Mouse (Mus musculus) layer of hippocampus, adult 9-11 months (tissue): ENCODE results near the gene Nlrc4.

ENCODE experiments used
- DNase-seq: peaks from one replicate; pipeline ENCODE4 v3.0.0; 2022

Gene Nlrc4

DNA sequence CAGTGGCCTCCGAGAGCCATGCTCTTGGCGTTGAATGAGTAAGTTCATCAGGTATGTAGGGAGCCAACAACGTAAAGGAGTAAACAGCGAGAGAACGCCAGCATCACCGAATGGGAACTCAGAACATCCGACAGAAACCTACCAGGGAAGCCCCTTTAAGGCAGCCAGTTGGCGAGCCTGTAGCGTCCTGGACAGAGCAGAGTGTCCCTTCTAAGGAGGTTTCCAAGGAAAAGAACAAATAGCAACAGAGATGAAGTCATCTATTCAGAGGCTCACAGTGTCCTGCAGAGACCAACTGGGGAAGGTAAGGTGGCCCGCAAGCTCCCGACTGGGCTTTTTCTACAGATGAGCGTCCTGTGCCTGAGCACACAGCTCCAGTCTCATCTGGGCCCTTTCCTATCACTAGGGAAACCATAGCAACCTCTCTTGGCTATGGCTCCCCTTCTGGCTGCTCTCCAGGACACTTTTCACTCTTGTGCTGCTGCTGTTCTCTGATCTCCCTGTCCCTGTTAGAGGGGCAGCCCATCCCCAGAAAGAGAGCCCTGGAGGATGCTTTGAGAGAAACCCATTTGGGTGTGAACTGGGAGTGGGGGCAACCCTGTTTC is 34.4 kb downstream of the Nlrc4 start:
- DNase-seq: peak; percentile 26

DNA sequence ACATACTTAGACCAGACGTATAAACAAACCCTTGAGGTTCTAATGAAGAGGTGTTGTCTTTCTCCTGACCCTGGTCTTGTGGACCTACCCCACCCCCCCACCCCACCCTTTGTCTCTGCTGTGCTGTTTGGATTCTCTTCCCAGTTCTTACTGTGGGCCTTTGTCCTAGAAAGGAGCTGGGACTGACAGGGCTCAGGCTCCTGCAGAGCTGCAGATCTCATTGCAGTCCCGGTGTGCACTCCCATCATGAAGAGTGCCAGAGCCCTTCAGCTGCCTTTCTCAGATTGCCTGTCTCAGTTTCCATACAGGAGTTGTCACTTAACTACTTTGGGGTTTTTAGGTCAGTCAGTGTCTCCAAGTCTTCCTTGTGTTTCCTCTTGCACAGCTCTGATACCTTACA is 38.3 kb downstream of the Nlrc4 start:
- no peak for DNase-seq

DNA sequence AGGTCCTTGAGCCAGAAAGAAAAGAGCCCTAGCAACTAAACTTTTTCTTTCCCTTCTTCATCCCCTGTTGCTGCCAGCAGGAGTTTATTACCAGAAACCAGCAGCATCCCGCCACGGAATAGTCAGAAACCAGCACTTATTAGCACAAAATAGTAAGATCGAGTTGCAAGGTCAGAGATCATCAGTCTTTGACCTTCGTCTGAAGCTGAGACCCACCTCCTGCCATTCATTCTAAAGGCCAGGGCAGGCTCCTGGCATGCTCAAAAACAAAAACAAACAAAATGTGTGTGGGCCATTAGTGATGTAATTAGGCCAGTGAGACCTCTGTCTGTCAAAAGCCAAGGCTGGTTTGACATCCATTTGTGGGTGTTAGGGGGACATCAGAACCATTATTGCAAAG is 40.8 kb downstream of the Nlrc4 start:
- DNase-seq: no peak

DNA sequence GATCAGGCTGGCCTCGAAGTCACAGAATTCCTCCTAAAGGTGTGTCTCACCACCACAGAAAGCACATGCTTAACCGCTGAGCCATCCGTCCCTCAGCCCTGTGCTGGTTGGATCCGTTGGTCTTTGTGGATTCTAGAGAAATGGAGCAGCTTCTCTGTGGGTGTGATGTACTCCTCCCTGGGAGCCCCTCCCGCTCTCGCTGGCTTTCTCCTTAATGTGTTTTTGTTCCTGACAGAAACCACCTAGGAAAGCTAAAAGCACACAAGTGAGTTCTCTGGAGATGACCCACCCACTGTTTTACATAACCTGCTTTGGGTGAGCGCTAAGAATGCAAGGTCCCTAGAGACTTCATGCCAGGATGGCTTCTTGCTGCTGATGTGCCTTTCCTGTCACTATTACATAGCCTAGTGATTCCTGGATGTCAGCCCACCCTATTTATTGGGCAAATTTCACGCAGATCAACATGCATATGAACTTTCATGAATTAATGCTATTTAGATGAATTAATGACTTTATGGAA is 42.0 kb downstream of the Nlrc4 start:
- peak; percentile 40 for DNase-seq

DNA sequence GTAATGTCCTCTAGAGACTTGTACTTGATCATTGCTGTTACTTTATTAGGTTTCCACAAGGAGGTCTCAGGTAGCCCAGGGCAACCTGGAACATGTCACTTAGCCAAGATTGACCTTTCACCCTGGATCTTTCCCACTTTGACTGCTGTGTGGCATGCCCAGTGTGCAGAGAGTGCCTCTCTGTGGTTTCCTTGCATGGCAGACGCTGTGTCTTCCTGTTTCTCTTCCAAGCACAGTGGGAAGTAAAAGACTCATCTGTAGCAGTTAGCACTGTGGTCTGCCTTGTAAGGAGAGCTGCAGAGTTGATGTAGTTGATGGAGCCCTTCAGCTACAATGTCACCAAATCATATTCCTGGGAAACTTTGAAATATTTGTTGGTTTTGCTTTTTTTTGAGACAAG is 44.3 kb downstream of the Nlrc4 start:
- no peak for DNase-seq

DNA sequence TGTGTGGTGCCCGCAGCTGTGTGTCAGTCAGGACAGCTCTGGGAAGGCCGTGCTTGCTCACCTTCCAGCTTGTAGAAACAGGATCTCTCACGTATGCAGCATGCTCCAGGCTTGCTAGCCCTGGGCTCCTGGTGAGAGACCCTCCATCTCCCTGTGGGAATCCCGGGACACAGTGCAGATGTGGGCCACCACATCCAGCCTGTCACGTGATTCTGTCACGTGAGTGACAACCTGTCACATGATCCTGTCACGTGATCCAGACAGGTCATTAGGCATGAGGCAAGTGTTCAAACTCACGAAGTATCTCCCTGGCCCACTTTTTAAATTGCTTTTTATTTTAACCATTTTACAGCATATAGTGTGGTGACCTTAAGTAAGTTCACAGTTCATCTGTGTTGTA is 45.6 kb downstream of the Nlrc4 start:
- no peak for DNase-seq

DNA sequence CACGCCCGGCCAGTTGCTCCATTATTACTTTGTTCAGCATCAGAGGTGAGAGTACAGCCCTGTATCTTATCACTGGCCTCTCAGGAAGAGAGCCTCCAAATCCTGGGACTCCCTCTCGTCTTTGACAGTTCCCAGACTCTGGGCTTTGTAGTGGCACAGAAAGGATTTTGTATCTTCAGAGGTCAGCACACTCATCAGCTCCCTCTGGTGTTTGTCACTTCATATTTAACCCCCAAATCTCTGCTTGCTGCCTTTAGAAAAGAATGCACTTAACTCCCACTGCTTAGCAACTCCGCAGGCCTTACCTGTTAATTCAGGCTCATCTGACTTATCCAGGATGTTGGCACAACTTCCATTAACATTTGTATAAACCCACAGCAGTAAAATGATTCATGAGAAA is 49.2 kb downstream of the Nlrc4 start:
- no peak for DNase-seq

DNA sequence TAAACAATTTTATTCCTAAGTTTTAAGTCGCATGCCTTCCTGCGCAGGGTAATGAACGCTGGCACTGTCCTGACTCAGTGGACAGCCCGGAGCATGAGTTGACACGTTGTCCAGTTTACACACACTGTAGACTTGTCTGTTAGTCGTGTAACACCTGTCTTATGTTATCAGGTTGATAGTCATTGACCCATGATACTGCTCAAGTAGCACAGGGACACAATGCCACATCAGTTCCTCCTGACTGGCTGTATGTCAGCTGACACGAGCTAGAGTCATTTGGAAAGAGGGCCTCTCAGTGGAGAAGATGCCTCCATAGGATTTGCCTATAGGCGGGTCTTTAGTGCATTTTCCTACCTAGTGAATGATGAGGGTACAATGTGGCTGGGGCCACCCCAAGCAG is 52.5 kb downstream of the Nlrc4 start:
- DNase-seq: no peak

DNA sequence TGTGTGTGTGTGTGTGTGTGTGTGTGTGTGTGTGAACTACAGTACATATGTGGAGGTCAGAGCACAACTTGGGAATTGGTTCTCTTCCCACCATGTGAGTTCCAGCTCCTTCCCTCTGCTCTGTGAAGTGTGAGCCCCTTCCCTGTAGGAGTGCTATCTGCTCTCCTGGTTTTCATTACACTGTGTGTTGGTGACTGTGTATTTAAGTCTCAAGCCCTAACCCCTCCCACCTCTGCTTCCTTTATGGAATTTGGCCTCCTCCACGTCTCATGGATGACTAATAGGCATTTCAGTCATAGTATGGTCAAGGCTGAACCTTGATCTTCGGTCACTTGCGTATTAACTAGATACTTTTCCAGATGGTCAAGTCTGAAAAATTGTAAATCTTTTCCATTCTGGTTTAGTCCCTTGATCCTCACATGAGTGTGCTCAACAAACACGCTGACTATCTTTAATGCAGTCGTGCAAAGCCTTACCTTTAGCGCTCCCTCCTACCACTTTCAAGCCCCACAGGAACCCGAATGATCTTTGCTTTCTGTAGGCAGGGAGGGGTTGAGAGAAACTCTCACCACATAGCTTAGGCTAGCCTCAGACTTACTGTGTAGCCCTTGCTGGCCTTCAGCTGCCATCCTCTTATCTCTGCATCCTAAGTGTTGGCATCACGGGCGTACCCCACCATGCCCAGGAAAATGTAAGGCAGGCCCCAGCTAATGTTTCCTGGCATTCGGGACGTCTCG is 56.3 kb downstream of the Nlrc4 start:
- no peak for DNase-seq

DNA sequence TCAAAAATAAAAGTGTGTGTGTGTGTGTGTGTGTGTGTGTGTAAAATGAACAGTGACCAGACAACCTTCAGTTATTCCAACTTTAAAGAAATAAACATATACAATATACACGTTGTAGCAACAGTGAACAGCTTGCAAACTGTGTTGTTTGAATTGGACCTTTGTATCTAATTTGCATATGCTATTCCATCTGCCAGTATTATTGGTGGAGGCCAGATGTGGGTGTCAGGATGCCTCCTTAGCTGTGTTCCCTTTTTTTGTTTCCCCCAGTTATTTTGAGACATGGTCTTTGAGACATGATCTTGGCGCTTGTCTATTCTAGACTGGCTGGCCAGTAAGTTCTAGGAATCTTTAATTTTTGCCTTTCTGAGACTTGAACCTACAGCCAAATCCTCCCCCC is 61.8 kb downstream of the Nlrc4 start:
- DNase-seq: no peak

DNA sequence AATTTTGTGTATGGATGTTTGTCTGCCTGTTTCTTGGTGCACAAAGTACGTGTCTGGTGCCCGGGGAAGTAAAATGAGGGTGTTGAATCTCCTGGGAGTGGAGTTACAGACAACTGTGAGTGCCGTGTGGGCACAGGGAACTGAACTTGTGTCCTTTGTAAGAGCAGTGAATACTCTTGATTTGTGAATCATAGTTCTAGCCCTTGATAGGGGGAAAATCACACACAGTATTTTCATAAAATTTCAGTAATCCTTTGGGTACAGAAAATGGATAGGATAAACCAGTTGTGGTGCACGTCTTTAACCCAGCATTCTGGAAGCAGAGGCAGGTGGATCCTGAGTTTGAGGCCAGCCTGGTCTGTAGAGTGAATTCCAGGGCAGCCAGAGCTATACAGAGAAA is 62.2 kb downstream of the Nlrc4 start:
- no peak for DNase-seq

DNA sequence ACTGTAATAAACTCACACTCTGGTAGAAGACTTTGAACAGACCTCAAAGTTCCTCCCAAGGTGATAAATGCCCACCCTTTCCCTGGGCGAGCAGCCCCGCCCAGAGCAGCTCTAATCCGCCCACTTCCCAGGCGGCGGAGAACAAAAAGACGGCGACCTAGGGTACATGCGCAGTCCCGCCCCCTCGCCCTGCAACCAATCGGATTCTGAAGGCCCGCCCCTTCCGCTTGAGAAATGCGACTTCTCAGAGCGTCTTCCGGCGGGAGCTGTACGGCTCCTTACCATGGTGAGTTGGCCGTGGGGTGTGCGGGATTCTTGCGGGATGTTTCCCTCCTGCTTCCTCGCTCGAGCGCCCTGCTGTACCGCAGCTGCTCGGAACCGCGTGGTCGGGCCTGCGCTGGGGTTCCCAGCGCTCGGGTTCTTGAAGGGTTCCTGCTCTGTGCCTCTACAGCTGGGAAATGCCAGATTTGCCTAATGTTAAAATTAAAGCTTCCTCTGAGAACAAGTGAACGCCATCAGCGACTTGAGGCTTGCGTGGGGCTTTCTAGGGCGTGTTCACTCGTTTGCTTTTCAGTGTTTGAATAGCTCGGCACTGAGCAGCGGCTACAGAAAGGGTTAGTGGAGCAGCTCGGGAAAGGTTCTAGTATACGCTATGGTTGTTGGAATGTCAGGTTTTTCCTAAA is 63.4 kb downstream of the Nlrc4 start, which contains the start of gene Slc30a6:
Gene Slc30a6, plus strand, starts transcription at position 226 of the 683 bp plus-strand sequence.
- DNase-seq: peak; percentile 98

DNA sequence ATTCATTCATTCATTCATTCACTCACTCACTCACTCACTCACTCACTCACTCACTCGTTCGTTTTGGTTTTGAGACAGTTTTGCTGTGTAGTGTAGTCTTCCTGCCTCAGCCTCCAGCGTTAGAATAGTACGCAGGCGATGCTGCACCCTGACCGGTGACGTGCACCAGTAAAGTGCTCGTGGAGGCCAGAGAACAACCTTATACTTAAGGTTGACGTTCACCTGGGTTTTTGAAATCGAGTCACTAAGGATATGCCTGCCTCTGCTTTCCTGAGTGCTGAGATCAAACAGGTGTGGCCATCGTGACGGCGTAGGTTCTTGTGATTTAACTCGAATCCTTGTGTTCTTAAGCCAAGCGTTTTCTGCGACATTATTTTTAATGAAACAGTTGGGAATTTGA is 64.1 kb downstream of the Nlrc4 start:
- DNase-seq: no peak

DNA sequence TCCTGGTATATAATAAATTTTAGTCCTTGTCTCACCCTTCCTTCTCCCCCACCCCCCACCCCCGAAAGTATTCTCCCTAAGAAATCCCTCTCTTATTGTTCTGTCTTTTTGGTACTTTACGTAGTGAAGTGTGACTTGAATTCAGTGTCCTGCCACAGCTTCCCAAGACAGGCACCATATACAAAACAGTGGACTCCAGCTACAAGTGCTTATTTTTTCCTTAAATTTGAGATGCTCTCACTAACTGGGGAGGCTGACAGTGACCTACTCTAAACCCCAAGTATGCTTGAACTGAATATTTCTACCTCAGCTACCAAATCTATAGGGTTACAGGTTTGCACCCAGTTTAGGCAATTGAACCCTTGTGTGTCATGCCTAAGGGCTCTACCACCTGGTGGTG is 64.6 kb downstream of the Nlrc4 start:
- no peak for DNase-seq

DNA sequence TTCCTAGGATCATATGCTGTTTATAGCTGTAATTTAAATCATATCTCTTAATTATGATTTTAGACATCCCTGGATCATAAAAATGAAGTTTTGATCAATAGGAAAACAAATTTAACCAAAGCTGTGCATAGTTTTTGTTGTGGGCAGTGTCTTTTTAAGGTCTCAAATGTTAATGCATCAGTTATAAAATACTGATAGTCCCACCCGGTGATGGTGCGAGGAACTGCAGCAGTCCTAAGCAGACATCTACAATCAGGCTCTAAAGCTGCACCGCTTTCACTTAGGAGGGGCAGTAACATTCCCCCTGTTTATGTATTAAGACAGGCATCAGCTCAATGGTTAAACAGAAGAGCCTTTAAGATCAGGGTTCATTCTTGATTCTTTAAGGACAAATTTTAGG is 69.1 kb downstream of the Nlrc4 start:
- DNase-seq: no peak

DNA sequence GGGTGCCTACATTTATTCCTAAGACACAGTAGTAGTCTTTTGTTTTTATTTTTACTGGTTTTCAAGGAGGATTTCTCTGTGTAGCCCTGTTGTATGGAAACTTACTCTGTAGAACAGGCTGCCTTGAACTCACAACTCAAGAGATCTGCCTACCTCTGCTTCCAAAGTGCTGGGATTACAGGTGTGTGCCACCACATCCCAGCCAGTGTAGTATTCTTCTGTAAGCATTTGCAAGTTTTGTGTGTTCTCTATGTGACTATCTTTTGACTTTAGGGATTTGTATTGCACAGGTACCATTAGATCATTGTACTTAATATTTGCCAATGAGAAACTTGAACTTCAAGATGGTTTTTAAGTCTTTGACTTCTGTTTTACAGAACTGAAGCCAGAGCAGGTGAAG is 72.3 kb downstream of the Nlrc4 start:
- DNase-seq: no peak

DNA sequence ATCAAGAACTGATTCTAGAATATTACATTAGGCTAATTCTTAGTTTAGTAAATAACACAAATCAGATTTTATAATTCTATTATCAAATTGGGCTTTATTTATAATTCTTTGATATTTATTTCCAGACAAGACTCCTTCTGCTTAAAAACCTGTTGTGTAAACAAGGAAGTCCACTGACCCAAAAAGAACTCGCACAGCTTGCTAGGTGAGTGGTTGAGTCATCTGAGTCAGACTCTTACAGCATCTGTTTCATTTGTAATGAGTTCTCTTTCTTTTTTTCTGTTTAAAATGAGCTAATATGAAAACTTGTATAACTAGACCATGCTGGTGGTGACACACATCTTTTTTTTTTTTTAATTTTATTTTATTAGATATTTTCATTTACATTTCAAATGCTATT is 82.0 kb downstream of the Nlrc4 start:
- DNase-seq: no peak
